Comparison of ENCODE assay signal across 9 mouse cellular contexts in genomic region chr3:131108094-131108653, GRCm38 (mm10). TPM values are rescaled to one million over a fixed set of nuclear protein-coding genes. Genes with fewer than 3 reads are reported as not detected.
A peak's percentile ranks its signal among the peaks of the same experiment; 100 is the strongest.
DNase-seq lines count a peak whose midpoint lies in the region; ATAC-seq and TF ChIP-seq lines count a peak whose summit lies in the region.
"Had no signal": no experiment of that assay in that cellular context is flagged by ENCODE, and none has a peak within 500 bp of the region (broad histone marks: within the 10 kb centered on the region; RNA-seq: fewer than 3 reads in every experiment).

No protein-coding gene starts in this region.

- H3K36me3 ChIP-seq in heart, embryonic 12.5 days: no peaks in the 10 kb centered on the region
- no peaks in the 10 kb centered on the region for H3K36me3 ChIP-seq in heart, adult 2 months (ENCODE audit: control insufficient read depth, insufficient read depth, low read length)
- no peaks in the 10 kb centered on the region for H3K36me3 ChIP-seq in lung, embryonic 15.5 days
- no peaks in the 10 kb centered on the region; the same call in 1 of the 2 replicates for H3K36me3 ChIP-seq in splenic B cell, adult 2 months (ENCODE audit: control insufficient read depth, insufficient read depth, low read length, poor library complexity, severe bottlenecking)

- H3K4me3 ChIP-seq in heart, embryonic 12.5 days: peak overlapping the region; percentile 49
- no peak overlapping the region for H3K4me3 ChIP-seq in heart, adult 2 months
- peak overlapping the region; percentile 42; the same call in 1 of the 2 replicates for H3K4me3 ChIP-seq in lung, embryonic 15.5 days

- no peaks in the 10 kb centered on the region for H3K79me2 ChIP-seq in heart, adult 2 months (replicated peaks; ENCODE audit: control insufficient read depth, insufficient read depth, low read length)

- peaks cover 29% of the 10 kb centered on the region for H3K4me1 ChIP-seq in heart, embryonic 12.5 days (replicated peaks)
- peaks cover 1% of the 10 kb centered on the region; the same call in 1 of the 2 replicates for H3K4me1 ChIP-seq in heart, adult 2 months (ENCODE audit: control insufficient read depth, insufficient read depth, low read length)
- peaks cover 48% of the 10 kb centered on the region for H3K4me1 ChIP-seq in lung, embryonic 15.5 days

- TF ChIP-seq EP300 in heart, adult 2 months (IDR thresholded peaks at IDR 0.05; ENCODE audit: insufficient read depth, low read depth, low read length): no peak

- no peak overlapping the region for H3K9ac ChIP-seq in heart, embryonic 12.5 days
- H3K9ac ChIP-seq in heart, adult 2 months (ENCODE audit: low read depth, low read length): no peak overlapping the region
- no peak overlapping the region for H3K9ac ChIP-seq in lung, embryonic 15.5 days

- no peak for ATAC-seq in heart, embryonic 12.5 days (ENCODE audit: insufficient number of reproducible peaks, low FRiP score)
- no peak for ATAC-seq in lung, embryonic 15.5 days (ENCODE audit: borderline replicate concordance, extremely low read depth, low FRiP score, low TSS enrichment)

- intact Hi-C loops in heart, adult 2 months (cut with DNase I): no loop called here

- peak overlapping the region; percentile 83 for H3K4me2 ChIP-seq in heart, embryonic 12.5 days
- H3K4me2 ChIP-seq in lung, embryonic 15.5 days: peak overlapping the region; percentile 83

- TF ChIP-seq POLR2A in heart, adult 2 months (IDR thresholded peaks at IDR 0.05; ENCODE audit: insufficient read depth, low read depth, low read length): no peak

- TF ChIP-seq CTCF in heart, adult 2 months (IDR thresholded peaks at IDR 0.05): no peak

- DNase-seq in heart, adult 2 months: no peak
- no peak for DNase-seq in lung, adult 18-20 months
- peak; percentile 61 for DNase-seq in induced T-regulatory cell, adult 2 months (ENCODE audit: low read depth)
- peak; percentile 35 for DNase-seq in splenic B cell, adult 2 months (ENCODE audit: low read depth, low spot score)
- no peak for DNase-seq in right cerebral cortex, postnatal 14 days
- no peak for DNase-seq in cerebellum, adult 9-10 months

- H3K9me3 ChIP-seq in heart, embryonic 12.5 days (replicated peaks): no peaks in the 10 kb centered on the region
- H3K9me3 ChIP-seq in lung, embryonic 15.5 days: no peaks in the 10 kb centered on the region

- WGBS in heart, embryonic 12.5 days: 4% methylated on average over 9 of the region's 9 CpGs
- 15% methylated on average over 9 of the region's 9 CpGs for WGBS in heart, adult 2 months
- 21% methylated on average over 9 of the region's 9 CpGs for WGBS in lung, embryonic 15.5 days

- no peak overlapping the region for H3K27ac ChIP-seq in heart, embryonic 12.5 days (ENCODE audit: poor library complexity, severe bottlenecking)
- no peak overlapping the region for H3K27ac ChIP-seq in heart, adult 2 months
- H3K27ac ChIP-seq in lung, embryonic 15.5 days: no peak overlapping the region
- H3K27ac ChIP-seq: stomach, postnatal 0 days had no signal

- H3K27me3 ChIP-seq in heart, embryonic 12.5 days (replicated peaks): peaks cover 34% of the 10 kb centered on the region
- H3K27me3 ChIP-seq in heart, adult 2 months (ENCODE audit: control insufficient read depth, insufficient read depth, low read length): peaks cover 35% of the 10 kb centered on the region
- peaks cover 47% of the 10 kb centered on the region for H3K27me3 ChIP-seq in lung, embryonic 15.5 days
- no peaks in the 10 kb centered on the region; the same call in none of the 2 replicates for H3K27me3 ChIP-seq in splenic B cell, adult 2 months (ENCODE audit: control insufficient read depth, insufficient read depth, low read length, poor library complexity, severe bottlenecking)

RNA-seq across cellular contexts. Expression of gene Lef1, which starts 2.1 kb away (rescaled TPM):
- polyA plus RNA-seq in heart, embryonic 12.5 days (2016; fragmentation: Nextera tagmentation; extraction: Ambion mirVana): 18.7 and 21.2 TPM in 2 replicates
- total RNA-seq in heart, adult 2 months (2021): under 1 TPM; 0.23 to 0.34 TPM
- 0.88 and 1.5 TPM in 2 replicates for polyA plus RNA-seq in heart, adult 2 months (2012; rRNA removed)
- polyA plus RNA-seq in lung, embryonic 15.5 days (2015; fragmentation: Nextera tagmentation; extraction: Ambion mirVana): 16.5 and 22.2 TPM in 2 replicates

Comparison
In these comparisons a context has a peak if more than half of its experiments do, and no peak if none do; other contexts are left out.
1. DNase-seq: peak in induced T-regulatory cell, adult 2 months (single experiment) and splenic B cell, adult 2 months (single experiment); none in heart, adult 2 months (0 of 2), lung, adult 18-20 months (0 of 2), right cerebral cortex, postnatal 14 days (single experiment) and cerebellum, adult 9-10 months (single experiment).